Mouse (Mus musculus) cerebellum, adult 9-10 months (tissue): Measurements from ENCODE around the gene Pde6g.
"Not testable (repeated sequence)": the region's sequence is repeated elsewhere in the genome, so short reads cannot be mapped to it uniquely, and the experiment has no call there.

ENCODE experiments used
- DNase-seq: peaks from one replicate; pipeline ENCODE4 v3.0.0; 2022

The Pde6g gene

GRCm38 (mm10) chr11:120418592-120418991 is 34.7 kb downstream of the Pde6g start:
- DNase-seq = no peak

- DNase-seq = no peak
These were observed 35.4 kb downstream of the Pde6g start for GRCm38 (mm10) chr11:120417852-120418251.

- DNase-seq = not testable (repeated sequence)
These were observed 39.7 kb downstream of the Pde6g start for GRCm38 (mm10) chr11:120413621-120414020.

- no peak for DNase-seq
These were observed 46.9 kb downstream of the Pde6g start for GRCm38 (mm10) chr11:120406445-120406844.

- DNase-seq = no peak
These were observed 47.4 kb downstream of the Pde6g start for GRCm38 (mm10) chr11:120405867-120406266.

- DNase-seq = no peak
These were observed 48.5 kb downstream of the Pde6g start for GRCm38 (mm10) chr11:120404814-120405213.

- DNase-seq = no peak
These were observed 54.0 kb downstream of the Pde6g start for GRCm38 (mm10) chr11:120399319-120399718.
